Mouse (Mus musculus) small intestine, adult 2 months (tissue): ENCODE results near the gene Ell2.

Experiments
- CTCF ChIP-seq: fragments of 200-500 bp; IDR thresholded peaks from 2 replicates; pipeline ENCODE4 v1.5.1; 2012; ENCODE audit warnings: low read depth, mild to moderate bottlenecking, control low read depth, inconsistent platforms, low read length, moderate library complexity, mixed read lengths; ENCODE audit not compliant: insufficient replicate concordance, insufficient read length; ENCODE audit errors: extremely low read depth
- POLR2A ChIP-seq: fragments of 200-500 bp; IDR thresholded peaks from 2 replicates; pipeline ENCODE4 v1.6.1; 2012; ENCODE audit warnings: low read depth, mild to moderate bottlenecking, control low read depth, inconsistent platforms, low read length, moderate library complexity

GRCm38 (mm10) chr13:75709026-75709778, 2.6 kb downstream of the Ell2 start:
- TF ChIP-seq CTCF (no peak), POLR2A (no peak)
